Mouse (Mus musculus) hindbrain, embryonic 16.5 days (tissue): ENCODE data around the gene Parvb. TPM values are rescaled to one million over a fixed set of nuclear protein-coding genes. Genes with fewer than 3 reads are reported as not detected.
A peak's percentile ranks its signal among the peaks of the same experiment; 100 is the strongest.

Experiments
- ATAC-seq: fragments of 200-750 bp; cut with Nextera tagmentation; 2 replicates; pipeline ENCODE4 v1.8.0; 2017; ENCODE audit warnings: moderate TSS enrichment, moderate library complexity
- H3K27ac ChIP-seq: fragments of 300-500 bp; sonication (generic); 2 replicates; pipeline ENCODE4 v1.5.1; 2014; ENCODE audit warnings: low read depth, mild to moderate bottlenecking, control low read depth, low read length, moderate library complexity
- H3K27me3 ChIP-seq: fragments of 300-500 bp; sonication (generic); replicated peaks from 2 replicates; pipeline ENCODE4 v1.6.1; 2014; ENCODE audit warnings: low read length; ENCODE audit not compliant: control insufficient read depth, insufficient read depth
- H3K36me3 ChIP-seq: fragments of 300-500 bp; sonication (generic); 2 replicates; pipeline ENCODE4 v1.6.1; 2014; ENCODE audit warnings: mild to moderate bottlenecking, low read length, moderate library complexity, mixed read lengths; ENCODE audit not compliant: control insufficient read depth, insufficient read depth
- H3K4me1 ChIP-seq: fragments of 300-500 bp; sonication (generic); 2 replicates; pipeline ENCODE4 v1.6.1; 2014; ENCODE audit warnings: low read depth, low read length; ENCODE audit not compliant: control insufficient read depth, insufficient read depth
- H3K4me2 ChIP-seq: fragments of 300-500 bp; sonication (generic); 2 replicates; pipeline ENCODE4 v1.6.1; 2014; ENCODE audit warnings: mild to moderate bottlenecking, low read length, control low read depth, moderate library complexity
- H3K4me3 ChIP-seq: fragments of 300-500 bp; sonication (generic); 2 replicates; pipeline ENCODE4 v1.5.1; 2014; ENCODE audit warnings: mild to moderate bottlenecking, low read length, control low read depth, moderate library complexity
- H3K9ac ChIP-seq: fragments of 300-500 bp; sonication (generic); 2 replicates; pipeline ENCODE4 v1.6.1; 2014; ENCODE audit warnings: low read depth, mild to moderate bottlenecking, control low read depth, low read length, moderate library complexity
- H3K9me3 ChIP-seq: fragments of 300-500 bp; sonication (generic); 2 replicates; pipeline ENCODE4 v1.6.1; 2014; ENCODE audit warnings: mild to moderate bottlenecking, low read length, moderate library complexity; ENCODE audit not compliant: control insufficient read depth
- WGBS: fragments of 180-500 bp; shearing (Covaris S2); extraction: QIAGEN DNeasy Blood & Tissue Kit; methylation state at CpG from one replicate; pipeline ENCODE4 v1.1.7; 2014; 5-methylcytosine and 5-hydroxymethylcytosine counted together
- polyA plus RNA-seq: library from polyadenylated mRNA; unstranded; fragments of >200 nt; fragmentation: Nextera tagmentation; extraction: Ambion mirVana; gene quantifications from 2 replicates; pipeline ENCODE4 v1.2.1, GENCODE M21; 2015

Gene Parvb
- polyA plus RNA-seq, 1 experiment from 2014 or later, result 4.8 TPM

DNA sequence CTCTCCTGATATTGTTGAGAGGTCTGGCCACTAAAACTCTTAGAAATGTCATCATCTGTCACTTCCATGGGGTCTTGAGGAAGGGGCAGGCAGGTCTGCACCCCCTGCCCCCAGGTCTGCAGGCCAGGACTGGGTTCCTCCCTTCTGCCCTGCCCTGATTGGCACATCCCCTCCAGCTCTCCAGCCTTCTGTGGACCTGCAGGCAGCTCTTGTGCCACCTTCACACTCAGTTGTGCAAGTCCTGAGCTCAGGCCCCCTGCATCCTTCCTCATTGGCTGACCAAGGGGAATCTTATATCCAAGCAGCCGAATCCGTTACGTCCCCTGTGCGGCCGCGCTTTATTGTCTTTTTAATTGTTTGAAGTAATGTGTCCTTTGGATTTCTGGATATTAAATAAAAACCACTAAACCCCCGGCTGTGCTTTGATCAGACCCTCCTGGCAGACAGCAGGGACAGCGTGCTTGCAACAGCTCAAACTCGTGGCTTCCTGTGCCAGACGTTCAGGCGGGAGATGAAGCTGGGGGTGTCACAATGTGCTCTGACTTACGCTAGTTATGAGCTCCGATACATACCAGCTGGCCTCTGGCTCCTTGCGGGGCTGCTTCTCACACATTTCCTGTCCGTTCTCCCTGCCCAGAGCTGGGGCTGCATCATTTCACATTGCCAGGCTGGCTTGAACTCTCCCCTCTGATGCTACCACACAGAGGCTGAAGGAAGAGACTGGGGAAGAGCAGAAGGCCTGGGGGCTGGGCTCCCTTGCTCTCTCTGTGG lies 83.6 kb downstream of the Parvb start:
- no peaks in the 10 kb centered on the region for H3K27me3 ChIP-seq
- peaks cover 26% of the 10 kb centered on the region for H3K4me1 ChIP-seq
- 48% methylated on average over 15 of the region's 15 CpGs for WGBS
- no peaks in the 10 kb centered on the region for H3K36me3 ChIP-seq
- no peak overlapping the region for H3K9ac ChIP-seq
- H3K4me3 ChIP-seq, result no peak overlapping the region
- H3K4me2 ChIP-seq, result no peak overlapping the region
- peak; percentile 15; the same call in 1 of the 2 replicates for ATAC-seq
- peak overlapping the region; percentile 25; the same call in 1 of the 2 replicates for H3K27ac ChIP-seq
- no peaks in the 10 kb centered on the region for H3K9me3 ChIP-seq

DNA sequence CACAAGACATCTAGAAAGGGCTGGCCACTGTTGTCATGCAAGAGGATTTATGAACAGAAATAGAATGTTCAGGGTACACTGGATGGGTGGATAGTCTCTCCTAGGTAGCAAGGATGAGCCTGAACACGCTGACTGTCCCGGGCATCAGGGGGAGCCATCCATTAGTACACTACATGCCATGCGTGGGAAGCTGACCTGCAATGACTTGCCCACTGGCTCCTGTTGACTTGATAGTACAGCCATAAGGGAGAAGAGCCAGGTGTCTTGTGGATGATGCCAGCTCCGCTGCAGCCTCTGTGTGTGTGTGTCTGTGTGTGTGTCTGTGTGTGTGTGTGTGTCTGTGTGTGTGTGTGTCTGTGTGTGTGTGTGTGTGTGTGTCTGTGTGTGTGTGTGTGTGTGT lies 87.5 kb downstream of the Parvb start:
- H3K27ac ChIP-seq, result no peak overlapping the region

DNA sequence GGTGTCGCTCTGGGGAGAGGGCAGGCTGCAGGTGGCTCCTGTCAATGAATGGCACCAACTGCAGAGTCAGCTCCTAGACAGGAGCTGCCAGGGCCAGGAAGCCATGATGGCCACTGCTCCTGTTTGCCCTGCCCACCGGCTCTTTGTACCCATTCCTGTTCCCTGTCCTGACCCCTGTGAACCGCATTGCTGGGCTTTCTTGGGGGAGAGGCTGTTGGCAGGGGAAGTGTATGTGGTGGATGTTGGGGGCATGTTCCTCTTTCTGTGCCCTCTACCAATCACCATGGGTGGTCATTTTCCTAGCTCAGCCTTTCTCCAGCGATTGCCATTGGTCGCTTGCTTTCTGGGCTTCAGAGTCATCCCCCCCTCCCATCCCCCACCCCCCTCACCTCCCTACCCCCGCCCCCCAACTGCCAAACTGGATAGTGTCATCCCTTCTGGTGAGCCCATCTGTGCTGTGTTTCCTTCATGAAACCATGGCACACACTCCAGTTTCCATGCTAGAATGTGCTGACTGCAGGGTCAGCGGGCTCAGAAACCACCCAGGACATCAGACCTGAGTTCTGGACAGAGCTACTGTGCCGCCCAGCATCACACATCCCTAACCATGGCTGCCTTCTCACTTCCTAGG lies 89.8 kb downstream of the Parvb start:
- Histone ChIP-seq H3K36me3 (no peaks in the 10 kb centered on the region), H3K27me3 (no peaks in the 10 kb centered on the region), H3K9ac (no peak overlapping the region), H3K4me3 (no peak overlapping the region), H3K4me2 (no peak overlapping the region), H3K9me3 (no peaks in the 10 kb centered on the region), H3K4me1 (no peaks in the 10 kb centered on the region), H3K27ac (no peak overlapping the region)
- ATAC-seq, result no peak
- 73% methylated on average over 8 of the region's 8 CpGs for WGBS

More for the DNA sequence above, 87.5 kb downstream of the Parvb start:
- no peaks in the 10 kb centered on the region for H3K9me3 ChIP-seq
- no peaks in the 10 kb centered on the region for H3K36me3 ChIP-seq
- no peak overlapping the region for H3K4me3 ChIP-seq
- no peaks in the 10 kb centered on the region for H3K27me3 ChIP-seq
- ATAC-seq, result no peak
- H3K4me2 ChIP-seq, result no peak overlapping the region
- WGBS, result 88% methylated on average over 4 of the region's 4 CpGs
- peaks cover 12% of the 10 kb centered on the region for H3K4me1 ChIP-seq
- H3K9ac ChIP-seq, result no peak overlapping the region

DNA sequence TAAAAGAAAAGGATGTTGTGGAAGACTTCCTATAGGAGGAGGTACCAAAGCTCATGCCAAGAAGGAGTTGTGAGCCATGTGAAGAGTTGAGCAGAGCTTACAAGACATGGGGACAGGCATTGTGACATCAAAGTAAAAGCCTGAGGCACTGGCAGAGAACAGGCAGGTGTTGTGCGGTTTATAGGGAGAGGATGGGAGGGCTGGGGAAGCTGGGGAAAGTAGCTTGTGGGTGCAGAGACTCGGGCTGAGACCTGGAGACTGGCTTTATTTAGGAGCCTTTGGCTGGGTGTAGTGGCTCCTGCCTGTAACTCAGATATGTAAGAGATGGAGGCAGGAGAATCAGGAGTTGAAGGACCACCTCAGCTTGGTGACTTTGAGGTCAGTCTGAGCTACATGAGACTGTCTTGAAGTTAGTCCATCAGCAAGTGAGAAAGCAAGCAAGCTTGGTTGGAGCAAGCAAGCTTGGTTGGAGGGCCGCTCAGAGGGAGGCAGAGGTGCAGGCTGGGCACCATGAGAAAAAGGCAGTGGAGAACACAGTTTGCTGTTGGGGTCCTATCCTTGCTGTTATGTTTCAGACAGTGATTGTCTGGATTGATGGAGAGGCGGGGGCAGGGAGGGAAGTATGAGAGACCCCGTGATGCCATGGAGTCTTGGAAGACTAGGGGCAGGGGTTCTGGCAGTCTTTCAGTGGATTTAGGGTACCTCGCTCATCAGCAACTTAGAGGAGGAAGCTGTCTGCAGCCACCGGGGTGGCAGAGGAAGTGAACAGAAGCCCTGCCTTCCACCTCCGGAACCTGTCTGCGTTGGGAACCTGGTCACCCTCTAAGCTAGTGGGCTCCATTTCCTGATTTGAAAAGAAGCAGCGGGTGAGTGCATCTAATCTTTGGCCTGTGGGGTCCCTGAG lies 92.4 kb downstream of the Parvb start, which contains the start of gene Parvg:
Gene Parvg (plus strand): TSS at position 61 of the 904 bp plus-strand sequence.
- Histone ChIP-seq H3K36me3 (no peaks in the 10 kb centered on the region), H3K9ac (no peak within 1 kb of the TSS), H3K4me2 (no peak within 1 kb of the TSS), H3K4me1 (no peaks in the 10 kb centered on the region), H3K27ac (no peak within 1 kb of the TSS), H3K27me3 (no peaks in the 10 kb centered on the region), H3K9me3 (no peaks in the 10 kb centered on the region), H3K4me3 (no peak within 1 kb of the TSS)
- ATAC-seq, result no peak
- 83% methylated on average over 10 of the region's 10 CpGs for WGBS

DNA sequence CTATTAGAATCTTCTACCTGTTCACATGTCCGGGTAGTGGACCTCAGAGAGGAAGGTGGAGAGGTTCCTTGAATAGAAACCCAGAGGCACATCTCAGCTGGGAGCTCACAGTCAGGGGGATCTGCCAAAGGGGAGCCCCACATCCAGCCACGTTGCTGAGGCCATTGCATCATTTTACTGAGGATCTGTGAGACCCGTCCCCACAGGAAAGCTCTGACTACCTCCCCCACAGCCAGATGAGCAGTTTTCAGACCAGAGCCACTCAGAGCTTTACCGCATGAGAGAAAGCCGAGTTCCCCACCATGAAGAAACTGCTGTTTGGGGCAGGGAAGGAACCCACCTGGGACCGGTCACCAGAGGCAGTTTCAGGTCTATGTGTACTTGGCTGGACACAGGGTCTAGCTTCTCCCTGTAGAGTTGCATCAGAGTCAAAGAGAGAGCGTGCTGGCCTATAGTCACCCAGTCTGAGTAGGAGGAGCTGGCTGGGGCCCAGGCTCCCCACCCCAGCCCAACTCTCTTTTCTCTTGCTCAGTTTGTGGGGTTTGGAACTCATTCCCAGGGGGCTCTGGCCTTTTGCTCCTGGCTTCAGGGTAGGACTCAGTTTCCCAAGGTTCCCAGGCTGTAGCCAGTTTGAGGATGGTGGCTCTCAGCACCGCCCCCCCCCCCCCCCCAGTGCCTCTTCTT lies 93.2 kb downstream of the Parvb start:
- Histone ChIP-seq H3K9ac (no peak overlapping the region), H3K27ac (no peak overlapping the region), H3K4me2 (no peak overlapping the region), H3K9me3 (no peaks in the 10 kb centered on the region), H3K4me3 (no peak overlapping the region), H3K27me3 (no peaks in the 10 kb centered on the region), H3K36me3 (no peaks in the 10 kb centered on the region), H3K4me1 (no peaks in the 10 kb centered on the region)
- no peak for ATAC-seq
- 74% methylated on average over 8 of the region's 8 CpGs for WGBS

DNA sequence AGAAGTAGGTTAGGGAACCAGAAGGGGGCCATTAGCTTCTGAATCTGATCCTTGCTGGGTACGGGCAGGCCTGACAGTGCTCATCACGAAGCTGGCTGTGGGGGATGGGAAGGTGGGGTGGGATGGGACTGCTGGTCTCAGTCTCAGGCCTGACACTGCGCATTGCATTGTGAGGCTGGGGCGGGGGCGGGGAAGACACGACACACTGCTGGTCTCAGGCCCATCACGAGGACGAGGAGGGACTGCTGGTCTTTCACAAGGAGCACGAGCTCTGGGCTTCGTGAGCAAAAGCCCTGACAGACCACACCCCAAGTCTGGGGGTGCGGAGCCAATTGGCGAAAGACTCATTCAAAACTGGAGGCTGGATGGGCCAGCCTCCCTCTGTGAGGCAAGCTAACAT lies 93.9 kb downstream of the Parvb start:
- Histone ChIP-seq H3K9me3 (no peaks in the 10 kb centered on the region), H3K36me3 (no peaks in the 10 kb centered on the region), H3K4me1 (no peaks in the 10 kb centered on the region), H3K27me3 (no peaks in the 10 kb centered on the region), H3K4me3 (no peak overlapping the region), H3K4me2 (no peak overlapping the region), H3K9ac (no peak overlapping the region), H3K27ac (no peak overlapping the region)
- ATAC-seq, result no peak
- WGBS, result 43% methylated on average over 12 of the region's 12 CpGs

DNA sequence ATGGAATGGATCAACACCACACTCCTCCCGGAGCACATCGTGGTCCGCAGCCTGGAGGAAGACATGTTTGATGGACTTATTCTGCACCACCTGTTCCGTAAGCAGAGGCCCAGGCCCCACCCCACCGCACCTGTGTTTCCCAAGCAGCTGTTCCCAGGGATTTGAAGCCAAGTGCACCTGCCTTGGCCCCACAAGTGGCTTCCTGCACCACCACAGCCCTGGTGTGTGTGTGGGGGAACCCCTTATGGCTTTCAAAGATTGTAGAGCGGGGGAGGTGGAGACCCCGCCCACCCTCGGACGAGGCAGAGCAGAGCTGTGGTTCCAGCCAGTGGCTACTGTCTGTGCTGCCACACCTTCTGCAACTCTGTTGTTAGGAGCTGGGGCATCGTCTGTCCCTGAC lies 97.0 kb downstream of the Parvb start:
- 83% methylated on average over 10 of the region's 10 CpGs for WGBS
- ATAC-seq, result no peak
- Histone ChIP-seq H3K27me3 (no peaks in the 10 kb centered on the region), H3K4me1 (no peaks in the 10 kb centered on the region), H3K4me3 (no peak overlapping the region), H3K36me3 (no peaks in the 10 kb centered on the region), H3K9me3 (no peaks in the 10 kb centered on the region), H3K4me2 (no peak overlapping the region), H3K27ac (no peak overlapping the region), H3K9ac (no peak overlapping the region)

DNA sequence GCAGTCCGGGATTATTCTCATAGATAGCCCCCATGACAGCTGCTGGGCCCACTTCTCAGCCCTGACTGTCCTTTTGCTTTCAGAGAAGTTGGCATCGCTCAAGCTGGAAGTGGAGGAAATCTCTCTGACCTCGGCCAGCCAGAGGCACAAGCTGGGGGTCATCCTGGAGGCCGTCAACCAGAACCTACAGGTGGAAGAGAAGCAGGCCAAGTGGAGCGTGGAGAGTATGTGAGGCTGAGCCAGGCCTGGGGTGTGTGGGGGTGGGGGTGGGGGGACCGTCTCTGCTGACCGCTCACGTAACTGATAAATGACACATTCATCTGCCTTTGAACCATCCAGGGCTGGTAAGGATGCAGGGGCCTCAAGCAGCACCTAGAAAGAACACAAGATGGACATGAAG lies 98.1 kb downstream of the Parvb start:
- WGBS, result 83% methylated on average over 8 of the region's 8 CpGs
- H3K27ac ChIP-seq, result no peak overlapping the region
- H3K4me3 ChIP-seq, result no peak overlapping the region
- ATAC-seq, result no peak
- H3K4me2 ChIP-seq, result no peak overlapping the region
- no peak overlapping the region for H3K9ac ChIP-seq
- no peaks in the 10 kb centered on the region for H3K27me3 ChIP-seq
- H3K9me3 ChIP-seq, result no peaks in the 10 kb centered on the region
- H3K36me3 ChIP-seq, result no peaks in the 10 kb centered on the region
- H3K4me1 ChIP-seq, result no peaks in the 10 kb centered on the region
